18 mouse cellular contexts compared by ENCODE assay signal in genomic region chrX:152067789-152068188, GRCm38 (mm10). TPM values are rescaled to one million over a fixed set of nuclear protein-coding genes. Genes with fewer than 3 reads are reported as not detected.
DNase-seq lines count a peak whose midpoint lies in the region; ATAC-seq lines count a peak whose summit lies in the region.
"Had no signal": no experiment of that assay in that cellular context is flagged by ENCODE, and none has a peak within 500 bp of the region (broad histone marks: within the 10 kb centered on the region; RNA-seq: fewer than 3 reads in every experiment).

No protein-coding gene starts in this region.

- ATAC-seq in megakaryocyte progenitor cell, adult 5-6 weeks (replicated peaks; ENCODE audit: poor library complexity) = peak; percentile 76
- ATAC-seq: forebrain, postnatal 0 days; hindbrain, embryonic 16.5 days; intestine, embryonic 16.5 days; lung, postnatal 0 days had no signal

- peak; percentile 3 to 48 for DNase-seq in frontal cortex, adult 2 months (ENCODE audit: extremely low spot score in 1 of 2, low spot score in 1 of 2)
- no peak for DNase-seq in frontal cortex, postnatal 14 days (ENCODE audit: low spot score in 2 of 2)
- peak; percentile 3 for DNase-seq in right cerebral cortex, postnatal 25 days
- DNase-seq in right cerebral cortex, postnatal 10 days (ENCODE audit: low spot score in 2 of 2) = no peak
- DNase-seq in cerebellum, postnatal 14 days = no peak
- no peak for DNase-seq in urinary bladder, postnatal 4 days (ENCODE audit: low spot score in 2 of 2)
- DNase-seq: adrenal gland, adult 2 months; B cell, adult 2 months; cerebellum, adult 9-11 months; embryo, embryonic 11 days; forebrain, postnatal 0 days; gastrocnemius, postnatal 25 days; heart, postnatal 4 days; liver had no signal

RNA-seq across cellular contexts. Expression of gene Smc1a, which starts 51.6 kb away (rescaled TPM):
- polyA plus RNA-seq in frontal cortex, adult 2 months (2012; rRNA removed) = 44.1 and 47.0 TPM in 2 replicates
- 121 and 125 TPM in 2 replicates for total RNA-seq in megakaryocyte progenitor cell, adult 5-6 weeks (2015)
- 264 and 317 TPM in 2 replicates for total RNA-seq in megakaryocyte progenitor cell, adult 5-6 weeks (2017)

RNA-seq across cellular contexts. Expression of gene Ribc1, which starts 51.7 kb away (rescaled TPM):
- 0.32 and 0.46 TPM in 2 replicates for polyA plus RNA-seq in frontal cortex, adult 2 months (2012; rRNA removed)
- 1.6 and 2.9 TPM in 2 replicates for total RNA-seq in megakaryocyte progenitor cell, adult 5-6 weeks (2015)
- total RNA-seq in megakaryocyte progenitor cell, adult 5-6 weeks (2017) = 3.0 and 3.3 TPM in 2 replicates

Comparison
In these comparisons a context has a peak if more than half of its experiments do, and no peak if none do; other contexts are left out.
1. DNase-seq: peak in frontal cortex, adult 2 months (2 of 2) and right cerebral cortex, postnatal 25 days (single experiment); none in frontal cortex, postnatal 14 days (0 of 2), right cerebral cortex, postnatal 10 days (0 of 2), cerebellum, postnatal 14 days (0 of 2) and urinary bladder, postnatal 4 days (0 of 2).